Mouse (Mus musculus) retina, embryonic 14.5 days (tissue): Measurements from ENCODE around the gene Gcm1.
"Not testable (repeated sequence)": the region's sequence is repeated elsewhere in the genome, so short reads cannot be mapped to it uniquely, and the experiment has no call there.

ENCODE experiments used
- DNase-seq: peaks from one replicate; pipeline ENCODE4 v3.0.0-alpha.2; 2015; ENCODE audit warnings: low spot score

The Gcm1 gene

GRCm38 (mm10) chr9:78050452-78050970, 1.2 kb upstream of the Gcm1 start:
- DNase-seq = no peak

- no peak for DNase-seq
Measured at GRCm38 (mm10) chr9:78053821-78054220, 2.1 kb downstream of the Gcm1 start.

- DNase-seq = no peak
Measured at GRCm38 (mm10) chr9:78054298-78054697, 2.6 kb downstream of the Gcm1 start.

GRCm38 (mm10) chr9:78059525-78060120, 7.9 kb downstream of the Gcm1 start:
- no peak for DNase-seq

GRCm38 (mm10) chr9:78062392-78062791, 10.7 kb downstream of the Gcm1 start:
- DNase-seq = no peak

- DNase-seq = no peak
Measured at GRCm38 (mm10) chr9:78064121-78064520, 12.4 kb downstream of the Gcm1 start.

- DNase-seq = no peak
Measured at GRCm38 (mm10) chr9:78070496-78070895, 18.8 kb downstream of the Gcm1 start.

- no peak for DNase-seq
Measured at GRCm38 (mm10) chr9:78071626-78072025, 19.9 kb downstream of the Gcm1 start.

- DNase-seq = not testable (repeated sequence)
Measured at GRCm38 (mm10) chr9:78073291-78073690, 21.6 kb downstream of the Gcm1 start.

- no peak for DNase-seq
Measured at GRCm38 (mm10) chr9:78073713-78074340, 22.1 kb downstream of the Gcm1 start.

GRCm38 (mm10) chr9:78075256-78075655, 23.5 kb downstream of the Gcm1 start:
- DNase-seq = no peak

- peak; percentile 45 for DNase-seq
Measured at GRCm38 (mm10) chr9:78078240-78078639, 26.5 kb downstream of the Gcm1 start.

- DNase-seq = no peak
Measured at GRCm38 (mm10) chr9:78081835-78082234, 30.1 kb downstream of the Gcm1 start.

GRCm38 (mm10) chr9:78084341-78084740, 32.6 kb downstream of the Gcm1 start:
- no peak for DNase-seq

GRCm38 (mm10) chr9:78085722-78086287, 34.1 kb downstream of the Gcm1 start:
- DNase-seq = no peak

- DNase-seq = no peak
Measured at GRCm38 (mm10) chr9:78087751-78088150, 36.0 kb downstream of the Gcm1 start.

- DNase-seq = peak; percentile 25
Measured at GRCm38 (mm10) chr9:78088521-78088920, 36.8 kb downstream of the Gcm1 start.

- no peak for DNase-seq
Measured at GRCm38 (mm10) chr9:78088971-78089370, 37.2 kb downstream of the Gcm1 start.

GRCm38 (mm10) chr9:78089906-78090305, 38.2 kb downstream of the Gcm1 start:
- no peak for DNase-seq

GRCm38 (mm10) chr9:78090596-78090995, 38.9 kb downstream of the Gcm1 start:
- DNase-seq = no peak

GRCm38 (mm10) chr9:78095686-78096085, 44.0 kb downstream of the Gcm1 start:
- DNase-seq = no peak

- DNase-seq = no peak
Measured at GRCm38 (mm10) chr9:78096376-78096775, 44.7 kb downstream of the Gcm1 start.

- DNase-seq = no peak
Measured at GRCm38 (mm10) chr9:78100956-78101355, 49.2 kb downstream of the Gcm1 start.
